Mouse (Mus musculus): ENCODE measurements at regions not wholly inside any gene's neighbourhood (a gene's known extent, or its start where the extent isn't known, plus 50 kb on each side); places are given as distances from the start of the nearest gene placed in this dataset.

- no peak for DNase-seq (ENCODE audit: low spot score)
Observed at GRCm38 (mm10) chr2:105528535-105528934, 129.4 kb upstream of the Rcn1 start.

- no peak for DNase-seq (ENCODE audit: low spot score)
Observed at GRCm38 (mm10) chr2:105544099-105544498, 124.6 kb upstream of the Pax6 start.

GRCm38 (mm10) chr2:105552092-105552491, 116.6 kb upstream of the Pax6 start:
- DNase-seq (ENCODE audit: low spot score), result no peak

GRCm38 (mm10) chr2:105586782-105587181, 81.9 kb upstream of the Pax6 start:
- no peak for DNase-seq (ENCODE audit: low spot score)

GRCm38 (mm10) chr2:105594131-105594530, 74.6 kb upstream of the Pax6 start:
- DNase-seq (ENCODE audit: low spot score), result no peak

GRCm38 (mm10) chr2:105604553-105605116, 64.1 kb upstream of the Pax6 start:
- DNase-seq (ENCODE audit: low spot score), result no peak

GRCm38 (mm10) chr2:105607969-105608538, 60.6 kb upstream of the Pax6 start:
- no peak for DNase-seq (ENCODE audit: low spot score)

- DNase-seq (ENCODE audit: low spot score), result no peak
Observed at GRCm38 (mm10) chr2:105608756-105609155, 59.9 kb upstream of the Pax6 start.

GRCm38 (mm10) chr2:105611014-105611413, 57.7 kb upstream of the Pax6 start:
- DNase-seq (ENCODE audit: low spot score), result no peak

GRCm38 (mm10) chr2:105611651-105612050, 57.0 kb upstream of the Pax6 start:
- DNase-seq (ENCODE audit: low spot score), result no peak

- no peak for DNase-seq (ENCODE audit: low spot score)
Observed at GRCm38 (mm10) chr2:105612051-105612664, 56.5 kb upstream of the Pax6 start.

GRCm38 (mm10) chr2:105612706-105613105, 56.0 kb upstream of the Pax6 start:
- DNase-seq (ENCODE audit: low spot score), result no peak

- DNase-seq (ENCODE audit: low spot score), result no peak
Observed at GRCm38 (mm10) chr2:105613243-105613642, 55.5 kb upstream of the Pax6 start.

GRCm38 (mm10) chr2:105615891-105616733, 52.6 kb upstream of the Pax6 start:
- peak; percentile 79 for DNase-seq (ENCODE audit: low spot score)

All from adipocyte (in vitro differentiated cells).